Mouse (Mus musculus): ENCODE data around the gene Fzd1. TPM values are rescaled to one million over a fixed set of nuclear protein-coding genes. Genes with fewer than 3 reads are reported as not detected.

Gene Fzd1
- total and polyA plus RNA-seq, 3 experiments: 7.7 to 10.0 (median 8.4) TPM

GRCm38 (mm10) chr5:4770609-4771008 lies 12.8 kb upstream of the Fzd1 start:
- TF ChIP-seq EP300 (IDR thresholded peaks at IDR 0.05; ENCODE audit: insufficient read depth, low read depth, low read length) (no peak), POLR2A (IDR thresholded peaks at IDR 0.05; ENCODE audit: insufficient read depth, low read depth, low read length) (no peak), CTCF (IDR thresholded peaks at IDR 0.05) (no peak)
- Histone ChIP-seq H3K4me3 (no peak overlapping the region), H3K79me2 (replicated peaks; ENCODE audit: control insufficient read depth, insufficient read depth, low read length) (no peaks in the 10 kb centered on the region), H3K4me1 (ENCODE audit: control insufficient read depth, insufficient read depth, low read length) (no peaks in the 10 kb centered on the region), H3K27ac (no peak overlapping the region), H3K36me3 (ENCODE audit: control insufficient read depth, insufficient read depth, low read length) (no peaks in the 10 kb centered on the region), H3K9ac (ENCODE audit: low read depth, low read length) (no peak overlapping the region), H3K27me3 (ENCODE audit: control insufficient read depth, insufficient read depth, low read length) (no peaks in the 10 kb centered on the region)
- 80% methylated on average over 1 of the region's 1 CpGs for WGBS
- intact Hi-C loops (cut with DNase I): no loop called here
- DNase-seq: no peak

GRCm38 (mm10) chr5:4767896-4768295 lies 10.1 kb upstream of the Fzd1 start:
- H3K4me3 ChIP-seq: no peak overlapping the region
- no peaks in the 10 kb centered on the region for H3K27me3 ChIP-seq (ENCODE audit: control insufficient read depth, insufficient read depth, low read length)
- H3K27ac ChIP-seq: no peak overlapping the region
- no peak for DNase-seq
- TF ChIP-seq POLR2A (IDR thresholded peaks at IDR 0.05; ENCODE audit: insufficient read depth, low read depth, low read length) (no peak), EP300 (IDR thresholded peaks at IDR 0.05; ENCODE audit: insufficient read depth, low read depth, low read length) (no peak), CTCF (IDR thresholded peaks at IDR 0.05) (no peak)
- WGBS: 43% methylated on average over 2 of the region's 2 CpGs
- intact Hi-C loops (cut with DNase I): no loop called here
- H3K4me1 ChIP-seq (ENCODE audit: control insufficient read depth, insufficient read depth, low read length): no peaks in the 10 kb centered on the region
- H3K36me3 ChIP-seq (ENCODE audit: control insufficient read depth, insufficient read depth, low read length): no peaks in the 10 kb centered on the region
- H3K79me2 ChIP-seq (replicated peaks; ENCODE audit: control insufficient read depth, insufficient read depth, low read length): no peaks in the 10 kb centered on the region
- no peak overlapping the region for H3K9ac ChIP-seq (ENCODE audit: low read depth, low read length)

DNA sequence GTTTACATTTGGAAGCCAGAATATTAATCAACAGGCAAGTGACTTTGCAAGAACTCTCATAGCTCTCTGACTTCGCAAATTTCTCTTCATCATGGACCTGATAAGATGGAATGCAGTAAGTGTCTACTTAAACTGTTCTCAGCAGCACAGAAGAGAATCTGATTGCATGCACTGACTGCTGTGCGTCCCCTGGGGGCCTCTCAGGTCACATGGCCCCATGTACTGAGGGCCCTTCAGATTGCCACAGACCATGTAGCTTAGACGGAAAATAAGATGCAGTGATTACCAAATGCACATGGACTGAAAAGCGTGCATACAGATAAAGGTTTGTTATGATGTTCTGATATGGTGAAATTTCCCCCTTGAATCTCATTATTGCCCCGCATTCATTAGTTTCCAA lies 8.9 kb upstream of the Fzd1 start:
- WGBS: 66% methylated on average over 5 of the region's 5 CpGs

GRCm38 (mm10) chr5:4761891-4762290 lies 4.1 kb upstream of the Fzd1 start:
- H3K4me3 ChIP-seq: no peak overlapping the region
- no peak for DNase-seq
- H3K79me2 ChIP-seq (replicated peaks; ENCODE audit: control insufficient read depth, insufficient read depth, low read length): no peaks in the 10 kb centered on the region
- H3K27me3 ChIP-seq (ENCODE audit: control insufficient read depth, insufficient read depth, low read length): no peaks in the 10 kb centered on the region
- H3K36me3 ChIP-seq (ENCODE audit: control insufficient read depth, insufficient read depth, low read length): no peaks in the 10 kb centered on the region
- intact Hi-C loops (cut with DNase I): no loop called here
- H3K9ac ChIP-seq (ENCODE audit: low read depth, low read length): no peak overlapping the region
- no peak for TF ChIP-seq POLR2A (IDR thresholded peaks at IDR 0.05; ENCODE audit: insufficient read depth, low read depth, low read length)
- no peak for TF ChIP-seq CTCF (IDR thresholded peaks at IDR 0.05)
- TF ChIP-seq EP300 (IDR thresholded peaks at IDR 0.05; ENCODE audit: insufficient read depth, low read depth, low read length): no peak
- no peak overlapping the region for H3K27ac ChIP-seq
- H3K4me1 ChIP-seq (ENCODE audit: control insufficient read depth, insufficient read depth, low read length): no peaks in the 10 kb centered on the region

More for the DNA sequence above, 8.9 kb upstream of the Fzd1 start:
- no peaks in the 10 kb centered on the region for H3K79me2 ChIP-seq (replicated peaks; ENCODE audit: control insufficient read depth, insufficient read depth, low read length)
- H3K27me3 ChIP-seq (ENCODE audit: control insufficient read depth, insufficient read depth, low read length): no peaks in the 10 kb centered on the region
- H3K27ac ChIP-seq: no peak overlapping the region
- H3K9ac ChIP-seq (ENCODE audit: low read depth, low read length): no peak overlapping the region
- no peaks in the 10 kb centered on the region for H3K36me3 ChIP-seq (ENCODE audit: control insufficient read depth, insufficient read depth, low read length)
- TF ChIP-seq EP300 (IDR thresholded peaks at IDR 0.05; ENCODE audit: insufficient read depth, low read depth, low read length): no peak
- no peak for TF ChIP-seq CTCF (IDR thresholded peaks at IDR 0.05)
- no peak for TF ChIP-seq POLR2A (IDR thresholded peaks at IDR 0.05; ENCODE audit: insufficient read depth, low read depth, low read length)
- intact Hi-C loops (cut with DNase I): no loop called here
- no peaks in the 10 kb centered on the region for H3K4me1 ChIP-seq (ENCODE audit: control insufficient read depth, insufficient read depth, low read length)
- no peak overlapping the region for H3K4me3 ChIP-seq
- DNase-seq: no peak

- H3K79me2 ChIP-seq (replicated peaks; ENCODE audit: control insufficient read depth, insufficient read depth, low read length): no peaks in the 10 kb centered on the region
- DNase-seq: no peak
- H3K36me3 ChIP-seq (ENCODE audit: control insufficient read depth, insufficient read depth, low read length): no peaks in the 10 kb centered on the region
- intact Hi-C loops (cut with DNase I): loop anchor here (10.0 kb wide), 2 partner anchors 156 to 744 kb away; no protein-coding TSS in a partner anchor
- H3K27ac ChIP-seq: peak overlapping the region; percentile 88
- H3K27me3 ChIP-seq (ENCODE audit: control insufficient read depth, insufficient read depth, low read length): no peaks in the 10 kb centered on the region
- peak overlapping the region; percentile 83 for H3K4me3 ChIP-seq
- peak overlapping the region; percentile 71 for H3K9ac ChIP-seq (ENCODE audit: low read depth, low read length)
- WGBS: 1% methylated on average over 23 of the region's 23 CpGs
- no peak for TF ChIP-seq POLR2A (IDR thresholded peaks at IDR 0.05; ENCODE audit: insufficient read depth, low read depth, low read length)
- no peak for TF ChIP-seq EP300 (IDR thresholded peaks at IDR 0.05; ENCODE audit: insufficient read depth, low read depth, low read length)
- TF ChIP-seq CTCF (IDR thresholded peaks at IDR 0.05): no peak
- H3K4me1 ChIP-seq (ENCODE audit: control insufficient read depth, insufficient read depth, low read length): no peaks in the 10 kb centered on the region
Measured at GRCm38 (mm10) chr5:4758331-4759080, 671 bp upstream of the Fzd1 start.

All from heart, adult 2 months (tissue).